Mouse (Mus musculus) neural tube, embryonic 11.5 days (tissue): ENCODE measurements around the gene Dhcr24. TPM values are rescaled to one million over a fixed set of nuclear protein-coding genes. Genes with fewer than 3 reads are reported as not detected.

Experiments
- ATAC-seq: fragments of 200-750 bp; cut with Nextera tagmentation; 2 replicates; pipeline ENCODE4 v1.8.0; 2017; ENCODE audit warnings: moderate number of reproducible peaks, mild to moderate bottlenecking, moderate TSS enrichment, moderate library complexity; ENCODE audit not compliant: insufficient read depth, low FRiP score, low TSS enrichment
- DNase-seq: peaks from one replicate; pipeline ENCODE4 v3.0.0-alpha.2; 2015; ENCODE audit warnings: low spot score
- H3K27ac ChIP-seq: fragments of 300-500 bp; sonication (generic); 2 replicates; pipeline ENCODE4 v1.5.1; 2014; ENCODE audit warnings: low read depth, mild to moderate bottlenecking, low read length
- H3K27me3 ChIP-seq: fragments of 300-500 bp; sonication (generic); 2 replicates; pipeline ENCODE4 v1.6.1; 2014; ENCODE audit warnings: mild to moderate bottlenecking, low read length, mixed read lengths; ENCODE audit not compliant: control insufficient read depth, insufficient read depth
- H3K36me3 ChIP-seq: fragments of 300-500 bp; sonication (generic); 2 replicates; pipeline ENCODE4 v1.6.1; 2014; ENCODE audit warnings: mild to moderate bottlenecking, low read length, moderate library complexity, mixed read lengths; ENCODE audit not compliant: control insufficient read depth, insufficient read depth
- H3K4me1 ChIP-seq: fragments of 300-500 bp; sonication (generic); 2 replicates; pipeline ENCODE4 v1.6.1; 2014; ENCODE audit warnings: low read length, mixed read lengths; ENCODE audit not compliant: control insufficient read depth, insufficient read depth
- H3K4me2 ChIP-seq: fragments of 300-500 bp; sonication (generic); 2 replicates; pipeline ENCODE4 v1.6.1; 2014; ENCODE audit warnings: low read depth, mild to moderate bottlenecking, moderate library complexity
- H3K4me3 ChIP-seq: fragments of 300-500 bp; sonication (generic); 2 replicates; pipeline ENCODE4 v1.5.1; 2014; ENCODE audit warnings: low read depth, low read length
- H3K9ac ChIP-seq: fragments of 300-500 bp; sonication (generic); 2 replicates; pipeline ENCODE4 v1.6.1; 2014; ENCODE audit warnings: mild to moderate bottlenecking, low read length
- H3K9me3 ChIP-seq: fragments of 300-500 bp; sonication (generic); 2 replicates; pipeline ENCODE4 v1.6.1; 2016; ENCODE audit warnings: low read length; ENCODE audit not compliant: control insufficient read depth
- WGBS: fragments of 180-500 bp; shearing (Covaris S2); extraction: QIAGEN DNeasy Blood & Tissue Kit; methylation state at CpG from one replicate; pipeline ENCODE4 v1.1.7; 2014; 5-methylcytosine and 5-hydroxymethylcytosine counted together
- polyA plus RNA-seq: library from polyadenylated mRNA; unstranded; fragments of >200 nt; fragmentation: Nextera tagmentation; extraction: Ambion mirVana; gene quantifications from 2 replicates; pipeline ENCODE4 v1.2.1, GENCODE M21; 2014

Gene Dhcr24
- 28.2 and 30.4 TPM in 2 replicates for polyA plus RNA-seq

DNA sequence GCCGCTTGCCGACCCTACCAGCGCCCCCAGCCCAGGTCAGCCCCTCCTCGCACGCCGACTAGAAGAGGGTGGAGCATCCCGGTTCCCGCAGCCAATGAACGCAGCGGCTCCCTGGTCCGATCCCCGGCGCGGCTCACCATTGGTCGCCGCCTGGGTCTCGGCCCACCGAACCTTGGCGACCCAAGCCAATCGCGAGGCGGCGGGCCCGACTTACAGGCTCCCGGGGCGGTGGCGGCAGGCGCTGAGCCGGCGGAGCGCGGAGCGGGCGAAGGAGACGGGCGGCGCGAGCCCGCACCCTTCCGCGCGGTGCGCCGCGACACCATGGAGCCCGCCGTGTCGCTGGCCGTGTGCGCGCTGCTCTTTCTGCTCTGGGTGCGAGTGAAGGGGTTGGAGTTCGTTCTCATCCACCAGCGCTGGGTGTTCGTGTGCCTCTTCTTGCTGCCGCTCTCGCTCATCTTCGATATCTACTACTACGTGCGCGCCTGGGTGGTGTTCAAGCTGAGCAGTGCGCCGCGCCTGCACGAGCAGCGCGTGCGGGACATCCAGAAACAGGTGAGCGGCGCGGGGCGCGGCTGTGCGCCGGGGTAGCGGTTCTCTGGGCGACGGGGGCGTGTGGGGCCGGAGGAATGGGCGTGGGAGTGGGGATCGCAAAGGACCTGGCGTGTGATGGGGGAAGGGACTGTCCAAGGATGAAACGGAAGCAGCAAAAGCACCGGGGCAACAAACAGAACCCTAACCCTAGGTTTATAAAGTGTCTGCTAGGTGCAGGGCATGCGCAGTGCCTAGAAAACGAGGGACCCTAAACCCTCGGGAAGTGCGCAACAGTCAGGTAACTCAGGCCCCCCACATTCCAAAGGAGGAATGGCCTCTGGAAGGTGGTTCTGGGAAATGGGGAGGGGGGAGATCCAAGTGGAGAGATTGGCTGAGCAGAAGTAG is at the start of gene Dhcr24:
TSS of gene Dhcr24 (plus strand) at position 193 of the 936 bp plus-strand sequence.
- under 1% methylated on average over 89 of the region's 89 CpGs for WGBS
- peak within 1 kb of the TSS; percentile 74 for H3K9ac ChIP-seq
- H3K9me3 ChIP-seq, result no peaks in the 10 kb centered on the region
- H3K27ac ChIP-seq, result peak within 1 kb of the TSS; percentile 86
- peak within 1 kb of the TSS; percentile 86 for H3K4me3 ChIP-seq
- peak within 1 kb of the TSS; percentile 92 for H3K4me2 ChIP-seq
- ATAC-seq, result peak; percentile 99
- DNase-seq, result peak; percentile 97
- H3K36me3 ChIP-seq, result peaks cover 8% of the 10 kb centered on the region
- H3K27me3 ChIP-seq, result no peaks in the 10 kb centered on the region
- H3K4me1 ChIP-seq, result peaks cover 23% of the 10 kb centered on the region

DNA sequence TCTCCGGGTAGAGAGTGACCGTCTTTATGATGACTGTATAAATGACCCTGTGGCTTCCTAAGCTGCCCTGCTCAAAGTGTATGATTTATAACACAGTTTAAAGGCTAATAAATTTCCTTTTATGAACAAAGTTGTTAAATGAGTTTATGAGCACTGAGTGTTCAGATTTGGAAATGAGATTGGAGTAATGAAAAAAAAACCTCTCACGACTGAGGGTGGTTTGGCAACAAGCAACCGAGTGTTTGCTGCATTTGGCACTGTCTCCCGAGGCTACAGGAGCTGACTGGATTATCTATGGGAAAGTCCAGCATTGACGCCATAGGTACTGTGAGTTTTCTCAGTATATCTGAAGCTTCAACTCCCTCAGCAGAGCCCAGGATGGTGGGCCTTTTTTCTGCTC is 46.2 kb upstream of the Dhcr24 start:
- no peak for DNase-seq
- 74% methylated on average over 6 of the region's 6 CpGs for WGBS

DNA sequence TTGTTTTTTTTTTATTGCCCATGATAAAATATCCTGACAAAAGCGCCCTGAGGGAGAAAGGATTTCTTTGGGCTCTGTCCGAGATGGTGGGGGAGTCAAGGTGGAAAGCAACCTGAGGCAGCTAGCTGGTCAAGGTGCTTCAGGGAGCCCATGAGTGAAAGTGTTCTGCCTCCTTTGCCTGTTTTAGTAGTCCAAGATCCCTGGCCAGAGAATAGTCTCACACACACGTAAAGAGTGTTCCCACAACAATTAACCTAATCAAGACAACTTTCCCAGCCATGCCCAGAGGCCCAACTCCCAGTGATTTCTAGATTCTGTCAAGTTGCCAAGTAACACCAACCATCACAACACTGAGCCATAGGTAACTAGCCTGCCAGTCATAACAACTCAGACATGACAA is 38.3 kb upstream of the Dhcr24 start:
- DNase-seq, result no peak

More for the DNA sequence above, 46.2 kb upstream of the Dhcr24 start:
- Histone ChIP-seq H3K27ac (no peak overlapping the region), H3K9ac (no peak overlapping the region), H3K36me3 (no peaks in the 10 kb centered on the region), H3K9me3 (no peaks in the 10 kb centered on the region), H3K4me3 (no peak overlapping the region), H3K4me1 (no peaks in the 10 kb centered on the region), H3K4me2 (no peak overlapping the region), H3K27me3 (no peaks in the 10 kb centered on the region)
- no peak for ATAC-seq

DNA sequence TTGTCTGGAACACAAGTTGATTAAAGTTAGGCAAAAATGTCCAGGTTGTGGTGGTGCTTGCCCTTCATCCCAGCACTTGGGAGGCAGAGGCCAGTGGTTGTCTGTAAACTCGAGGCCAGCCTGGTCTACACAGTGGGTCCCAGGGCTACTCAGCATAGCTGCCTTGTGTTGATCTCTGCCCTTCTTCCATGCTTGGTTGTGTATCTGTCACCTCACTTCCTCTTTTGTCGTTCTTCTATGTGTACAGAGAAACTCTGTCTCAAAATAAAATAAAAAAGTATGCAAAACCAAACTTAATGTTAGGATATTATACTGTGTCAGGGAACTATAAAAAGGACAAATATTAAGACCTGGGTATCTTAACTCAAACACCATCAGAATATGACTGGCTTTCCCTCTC is 36.7 kb upstream of the Dhcr24 start:
- Histone ChIP-seq H3K9me3 (no peaks in the 10 kb centered on the region), H3K4me3 (no peak overlapping the region), H3K36me3 (no peaks in the 10 kb centered on the region), H3K27me3 (no peaks in the 10 kb centered on the region), H3K4me1 (no peaks in the 10 kb centered on the region), H3K9ac (no peak overlapping the region), H3K27ac (no peak overlapping the region), H3K4me2 (no peak overlapping the region)
- ATAC-seq, result no peak
- 84% methylated on average over 2 of the region's 2 CpGs for WGBS
- DNase-seq, result no peak

More for the DNA sequence above, 38.3 kb upstream of the Dhcr24 start:
- no peak overlapping the region for H3K4me3 ChIP-seq
- H3K9ac ChIP-seq, result no peak overlapping the region
- no peak overlapping the region for H3K27ac ChIP-seq
- no peak overlapping the region for H3K4me2 ChIP-seq
- WGBS, result 70% methylated on average over 3 of the region's 3 CpGs
- no peaks in the 10 kb centered on the region for H3K4me1 ChIP-seq
- no peak for ATAC-seq
- H3K27me3 ChIP-seq, result no peaks in the 10 kb centered on the region
- no peaks in the 10 kb centered on the region for H3K9me3 ChIP-seq
- no peaks in the 10 kb centered on the region for H3K36me3 ChIP-seq

DNA sequence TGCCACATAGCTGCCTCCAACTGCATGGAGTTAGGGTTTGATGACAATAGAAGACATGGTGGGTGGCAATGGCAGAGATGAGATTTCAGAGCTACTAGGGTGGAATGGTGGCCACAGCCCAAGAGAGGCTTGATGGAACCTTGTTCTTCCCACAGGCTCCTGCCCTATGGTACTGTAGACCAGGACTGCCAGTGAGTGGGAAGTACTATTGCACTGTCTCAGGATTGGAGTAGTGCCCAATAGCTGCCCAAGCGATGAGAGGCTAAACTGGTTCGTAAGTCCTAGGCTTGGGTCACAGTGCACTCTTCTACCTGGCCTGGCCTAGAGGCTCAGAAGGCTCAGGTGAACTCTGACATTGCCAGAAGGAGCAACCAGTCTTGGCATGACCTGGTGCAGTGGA is 35.8 kb upstream of the Dhcr24 start:
- no peaks in the 10 kb centered on the region for H3K4me1 ChIP-seq
- no peak overlapping the region for H3K4me2 ChIP-seq
- no peak overlapping the region for H3K4me3 ChIP-seq
- no peak overlapping the region for H3K27ac ChIP-seq
- H3K9ac ChIP-seq, result no peak overlapping the region
- 89% methylated on average over 2 of the region's 2 CpGs for WGBS
- DNase-seq (no peak), ATAC-seq (no peak)
- H3K27me3 ChIP-seq, result no peaks in the 10 kb centered on the region
- H3K36me3 ChIP-seq, result no peaks in the 10 kb centered on the region
- H3K9me3 ChIP-seq, result no peaks in the 10 kb centered on the region

DNA sequence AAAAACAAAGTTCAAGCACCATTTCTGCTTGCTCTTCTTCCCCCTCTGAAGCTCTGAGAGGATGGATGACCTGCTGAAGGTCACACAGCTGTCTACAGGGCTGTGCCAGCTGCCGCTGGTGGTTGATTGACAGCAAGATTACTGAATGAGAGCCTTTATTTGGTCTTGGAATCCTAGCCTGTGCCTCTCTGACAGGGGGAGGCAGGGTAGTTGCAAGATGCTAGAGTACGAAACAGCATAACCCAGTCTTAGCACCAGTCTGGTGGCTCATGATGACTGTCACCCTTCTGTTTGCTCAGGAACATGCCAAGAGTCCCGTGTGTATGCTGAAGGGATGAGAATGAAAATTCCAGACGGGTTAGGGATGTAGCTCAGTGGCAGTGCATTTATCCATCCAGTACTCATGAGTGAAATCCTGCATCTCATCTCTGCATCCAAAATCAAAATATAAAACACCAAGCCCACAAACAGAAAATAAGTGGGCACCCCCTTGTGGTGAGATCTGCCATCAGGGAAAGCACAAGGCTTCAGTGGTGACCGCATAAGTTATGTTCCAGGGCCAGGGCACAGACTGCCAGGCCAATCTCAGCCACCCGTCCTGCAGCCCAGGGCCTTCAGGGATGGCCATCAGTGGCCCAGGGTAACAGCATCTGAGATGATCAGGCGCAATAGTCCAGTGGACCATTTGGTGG is 32.8 kb upstream of the Dhcr24 start:
- ATAC-seq (no peak), DNase-seq (no peak)
- no peaks in the 10 kb centered on the region for H3K36me3 ChIP-seq
- H3K9me3 ChIP-seq, result no peaks in the 10 kb centered on the region
- H3K4me1 ChIP-seq, result no peaks in the 10 kb centered on the region
- no peak overlapping the region for H3K27ac ChIP-seq
- no peak overlapping the region for H3K4me3 ChIP-seq
- WGBS, result 77% methylated on average over 7 of the region's 7 CpGs
- no peaks in the 10 kb centered on the region for H3K27me3 ChIP-seq
- H3K4me2 ChIP-seq, result no peak overlapping the region
- H3K9ac ChIP-seq, result no peak overlapping the region

DNA sequence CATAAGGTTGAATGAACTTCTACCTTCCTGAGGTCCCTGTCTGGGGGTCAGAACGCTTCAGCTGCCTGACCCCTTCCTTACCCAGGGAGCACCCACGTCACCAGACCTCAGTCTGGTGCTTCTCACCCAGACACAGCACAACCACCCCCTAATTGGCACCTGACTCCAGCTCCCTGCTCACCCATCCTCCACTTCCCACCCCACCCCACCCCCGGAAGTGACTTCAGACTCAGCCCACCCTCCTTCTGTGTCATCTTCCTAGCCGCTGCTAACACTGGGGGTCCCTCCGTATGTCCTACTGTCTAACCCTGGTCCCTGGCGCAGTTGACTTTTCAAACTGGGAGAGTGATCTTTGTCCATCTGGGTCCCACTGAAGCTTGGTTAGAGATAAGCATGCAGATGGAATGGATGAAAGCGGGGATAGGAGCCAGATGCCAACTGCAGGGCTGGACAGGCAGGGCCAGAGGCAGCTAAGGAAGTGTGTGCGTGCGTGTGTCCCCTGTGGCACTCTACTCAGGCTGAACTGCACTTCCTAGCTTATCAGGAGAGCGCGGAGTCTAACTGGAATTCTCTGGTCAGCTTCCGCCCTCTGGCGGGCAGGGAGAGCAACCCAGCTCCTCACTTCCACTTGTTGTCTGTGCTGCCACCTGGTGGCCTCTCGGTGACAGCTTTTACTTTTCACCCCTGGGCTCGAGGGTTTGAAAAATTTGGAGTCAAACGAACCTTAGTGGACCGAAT is 31.3 kb upstream of the Dhcr24 start:
- peak; percentile 93 for DNase-seq
- Histone ChIP-seq H3K4me2 (peak overlapping the region; percentile 24), H3K36me3 (no peaks in the 10 kb centered on the region), H3K27me3 (no peaks in the 10 kb centered on the region), H3K9me3 (no peaks in the 10 kb centered on the region), H3K4me1 (no peaks in the 10 kb centered on the region), H3K27ac (no peak overlapping the region), H3K9ac (peak overlapping the region; percentile 35; the same call in 1 of the 2 replicates), H3K4me3 (no peak overlapping the region)
- ATAC-seq, result peak; percentile 86
- WGBS, result 15% methylated on average over 17 of the region's 17 CpGs

DNA sequence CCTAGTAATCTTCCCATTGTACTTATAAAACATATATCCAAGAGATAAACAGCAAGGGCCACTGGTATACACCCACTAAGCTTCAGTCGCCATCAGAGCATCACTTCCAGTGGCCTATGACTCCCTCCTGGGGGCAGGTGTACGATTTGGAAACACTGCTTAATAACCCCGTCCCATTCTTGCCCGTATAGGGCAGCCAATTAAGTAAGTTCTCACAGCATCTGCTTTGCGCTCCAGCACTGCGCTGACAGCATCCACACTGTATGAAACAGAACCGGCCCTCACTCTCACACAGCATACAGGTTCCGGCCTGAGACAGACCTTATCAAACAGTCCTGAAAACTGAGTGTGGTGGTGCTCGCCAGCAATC is 30.7 kb upstream of the Dhcr24 start:
- Histone ChIP-seq H3K9me3 (no peaks in the 10 kb centered on the region), H3K4me2 (no peak overlapping the region), H3K27me3 (no peaks in the 10 kb centered on the region), H3K4me3 (no peak overlapping the region), H3K36me3 (no peaks in the 10 kb centered on the region), H3K9ac (no peak overlapping the region), H3K4me1 (no peaks in the 10 kb centered on the region), H3K27ac (no peak overlapping the region)
- DNase-seq (no peak), ATAC-seq (peak; percentile 59)
- WGBS, result 65% methylated on average over 9 of the region's 9 CpGs
